Mouse (Mus musculus) midbrain, embryonic 16.5 days (tissue): ENCODE measurements around the gene Ripply2. TPM values are rescaled to one million over a fixed set of nuclear protein-coding genes. Genes with fewer than 3 reads are reported as not detected.

Experiments used
- ATAC-seq: fragments of 200-750 bp; cut with Nextera tagmentation; 2 replicates; pipeline ENCODE4 v1.8.0; 2017; ENCODE audit warnings: moderate TSS enrichment
- H3K27ac ChIP-seq: fragments of 300-500 bp; sonication (generic); 2 replicates; pipeline ENCODE4 v1.5.1; 2014; ENCODE audit warnings: mild to moderate bottlenecking, low read length, mixed read lengths
- H3K27me3 ChIP-seq: fragments of 300-500 bp; sonication (generic); 2 replicates; pipeline ENCODE4 v1.6.1; 2014; ENCODE audit warnings: low read depth, low read length, mixed read lengths; ENCODE audit not compliant: control insufficient read depth, insufficient read depth
- H3K36me3 ChIP-seq: fragments of 300-500 bp; sonication (generic); 2 replicates; pipeline ENCODE4 v1.6.1; 2014; ENCODE audit warnings: mild to moderate bottlenecking, low read length, moderate library complexity, mixed read lengths; ENCODE audit not compliant: control insufficient read depth, insufficient read depth
- H3K4me1 ChIP-seq: fragments of 300-500 bp; sonication (generic); 2 replicates; pipeline ENCODE4 v1.6.1; 2014; ENCODE audit warnings: mild to moderate bottlenecking, low read length, mixed read lengths; ENCODE audit not compliant: control insufficient read depth, insufficient read depth
- H3K4me2 ChIP-seq: fragments of 300-500 bp; sonication (generic); 2 replicates; pipeline ENCODE4 v1.6.1; 2014; ENCODE audit warnings: mild to moderate bottlenecking, low read length, mixed read lengths
- H3K4me3 ChIP-seq: fragments of 300-500 bp; sonication (generic); 2 replicates; pipeline ENCODE4 v1.5.1; 2014; ENCODE audit warnings: low read depth, mild to moderate bottlenecking, low read length, moderate library complexity, mixed read lengths
- H3K9ac ChIP-seq: fragments of 300-500 bp; sonication (generic); 2 replicates; pipeline ENCODE4 v1.6.1; 2014; ENCODE audit warnings: low read depth, low read length, mixed read lengths
- H3K9me3 ChIP-seq: fragments of 300-500 bp; sonication (generic); replicated peaks from 2 replicates; pipeline ENCODE4 v1.6.1; 2014; ENCODE audit warnings: mild to moderate bottlenecking, low read length, mixed read lengths; ENCODE audit not compliant: control insufficient read depth, poor library complexity, severe bottlenecking
- WGBS: fragments of 180-500 bp; shearing (Covaris S2); extraction: QIAGEN DNeasy Blood & Tissue Kit; methylation state at CpG from one replicate; pipeline ENCODE4 v1.1.7; 2014; 5-methylcytosine and 5-hydroxymethylcytosine counted together
- polyA plus RNA-seq: library from polyadenylated mRNA; unstranded; fragments of >200 nt; fragmentation: Nextera tagmentation; extraction: Ambion mirVana; gene quantifications from 2 replicates; pipeline ENCODE4 v1.2.1, GENCODE M21; 2015

Ripply2 gene
- polyA plus RNA-seq, 1 experiment from 2014 or later: 9.4 TPM

DNA sequence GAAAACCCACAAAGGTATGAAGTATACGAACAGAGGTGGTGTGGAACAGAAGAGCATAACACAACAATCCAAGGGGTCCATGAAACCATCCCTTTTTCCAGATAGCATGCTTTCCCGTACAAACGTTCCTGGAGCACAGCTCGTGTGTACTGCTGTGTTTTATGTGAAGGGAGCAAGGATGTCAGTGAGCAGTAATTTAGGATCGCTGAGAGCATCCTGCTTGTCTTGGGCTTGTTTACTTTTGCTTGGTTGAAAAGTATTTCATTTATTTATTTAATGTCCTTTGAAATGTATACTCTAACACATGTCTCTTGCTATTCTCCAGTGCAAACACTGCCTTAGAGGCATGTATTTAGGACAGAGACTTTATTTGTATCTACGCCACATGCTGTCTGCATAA is 30.2 kb upstream of the Ripply2 start:
- WGBS: 86% methylated on average over 6 of the region's 6 CpGs
- Histone ChIP-seq H3K4me1 (peaks cover 3% of the 10 kb centered on the region; the same call in 1 of the 2 replicates), H3K4me2 (no peak overlapping the region), H3K36me3 (no peaks in the 10 kb centered on the region), H3K27me3 (no peaks in the 10 kb centered on the region), H3K9ac (no peak overlapping the region), H3K4me3 (no peak overlapping the region), H3K9me3 (no peaks in the 10 kb centered on the region), H3K27ac (no peak overlapping the region)
- ATAC-seq: no peak

DNA sequence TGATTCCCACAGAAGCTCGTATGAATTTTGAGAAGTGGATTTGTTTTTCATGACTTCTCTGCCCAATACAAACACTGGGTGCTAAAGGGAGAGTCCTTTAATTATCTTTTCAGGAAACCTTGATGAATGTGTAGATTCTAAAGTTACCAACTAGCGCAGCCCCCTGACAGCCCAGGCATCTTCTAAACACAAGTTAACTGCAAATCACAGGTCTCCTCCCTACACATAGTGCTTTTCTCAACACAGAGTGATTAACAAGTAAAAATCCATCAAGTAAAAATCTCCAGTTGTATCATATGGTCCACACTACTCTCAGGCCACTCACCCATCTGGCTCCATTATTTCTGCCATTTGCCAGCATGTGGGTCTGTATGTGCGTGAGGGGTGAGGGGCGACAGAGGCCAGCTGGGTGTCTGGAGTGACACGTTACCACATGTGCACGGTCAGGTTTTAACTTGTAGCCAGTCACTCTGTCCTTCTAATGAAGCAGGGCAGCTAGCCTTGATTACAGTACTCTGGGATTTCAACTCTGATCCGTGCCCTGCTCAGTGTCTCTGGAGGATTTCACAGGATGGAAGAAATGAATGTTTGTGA is 28.5 kb upstream of the Ripply2 start:
- no peaks in the 10 kb centered on the region for H3K9me3 ChIP-seq
- WGBS: 69% methylated on average over 7 of the region's 7 CpGs
- no peak overlapping the region for H3K27ac ChIP-seq
- no peak overlapping the region for H3K4me2 ChIP-seq
- H3K27me3 ChIP-seq: no peaks in the 10 kb centered on the region
- no peaks in the 10 kb centered on the region for H3K4me1 ChIP-seq
- no peak overlapping the region for H3K9ac ChIP-seq
- H3K36me3 ChIP-seq: no peaks in the 10 kb centered on the region
- no peak for ATAC-seq
- no peak overlapping the region for H3K4me3 ChIP-seq

DNA sequence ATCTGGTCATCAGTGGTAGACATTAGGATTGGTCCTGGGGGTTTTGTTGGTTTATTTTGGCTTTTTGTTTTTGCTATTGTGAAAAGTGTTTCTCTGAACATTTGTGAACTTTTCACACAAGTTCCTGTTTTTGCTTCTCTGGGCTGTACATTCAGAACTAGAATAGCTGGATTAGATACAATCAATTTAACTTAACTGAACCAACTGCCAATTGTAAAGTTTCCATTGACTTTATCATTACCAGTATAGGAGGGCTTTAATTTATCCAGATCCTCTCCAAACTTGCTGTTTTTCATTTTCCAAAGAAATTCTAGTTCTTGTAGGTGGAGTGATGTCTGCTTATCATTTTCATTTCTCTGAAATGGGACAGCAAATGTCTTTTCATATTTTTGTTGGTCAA is 25.5 kb upstream of the Ripply2 start:
- Histone ChIP-seq H3K9me3 (no peaks in the 10 kb centered on the region), H3K4me1 (no peaks in the 10 kb centered on the region), H3K27me3 (no peaks in the 10 kb centered on the region), H3K9ac (no peak overlapping the region), H3K36me3 (no peaks in the 10 kb centered on the region), H3K4me3 (no peak overlapping the region), H3K4me2 (no peak overlapping the region), H3K27ac (no peak overlapping the region)
- ATAC-seq: no peak

DNA sequence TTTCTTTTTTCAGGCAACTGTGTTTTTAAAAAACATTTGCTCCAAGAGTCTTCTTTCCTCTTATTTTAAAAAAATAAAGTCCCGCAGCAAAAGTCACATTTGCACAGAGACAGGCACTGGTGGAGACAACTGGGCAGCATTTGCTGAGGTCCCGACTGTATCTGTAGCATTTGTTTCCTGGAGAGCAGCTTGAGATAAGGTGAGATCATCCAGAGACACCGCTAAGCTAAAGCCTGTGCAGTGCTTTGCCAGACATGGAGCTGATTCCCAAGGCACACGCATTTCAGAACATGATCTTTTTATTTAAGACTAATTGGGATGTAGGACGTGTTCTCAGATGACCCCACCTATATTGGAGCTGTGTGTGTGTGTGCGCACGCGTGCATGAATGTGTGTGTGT is 23.6 kb upstream of the Ripply2 start:
- Histone ChIP-seq H3K27ac (no peak overlapping the region), H3K9me3 (no peaks in the 10 kb centered on the region)
- 85% methylated on average over 8 of the region's 8 CpGs for WGBS

DNA sequence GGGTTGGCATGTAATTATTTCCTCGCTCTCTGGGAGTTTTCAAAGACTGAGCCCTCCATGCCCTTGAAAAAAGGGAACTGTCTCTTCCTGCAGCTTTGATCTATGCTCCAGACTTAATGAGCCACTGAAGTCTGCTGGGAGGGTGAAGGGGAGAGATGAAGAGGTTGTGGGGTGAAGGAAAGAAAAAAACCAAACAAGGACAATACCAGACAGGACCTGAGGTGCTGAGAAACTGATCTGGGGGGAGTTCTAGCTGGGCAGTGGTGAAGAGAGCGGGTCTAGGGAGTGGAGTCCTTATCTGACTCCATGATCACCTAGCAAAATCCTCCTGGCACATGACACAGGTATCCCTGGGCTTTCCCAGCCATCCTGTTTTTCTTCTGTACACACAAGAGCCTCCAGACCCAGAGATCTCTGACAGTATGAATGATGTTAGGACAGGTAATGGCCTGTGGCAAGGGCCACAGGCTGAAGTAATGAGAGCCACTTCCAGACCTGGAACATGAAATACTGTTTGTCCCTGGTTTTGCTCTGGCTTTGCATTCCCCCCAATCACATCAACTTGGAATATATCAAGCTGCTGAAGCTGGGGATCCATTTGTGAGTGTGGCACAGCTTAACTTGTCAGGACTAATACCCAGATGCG is 18.2 kb upstream of the Ripply2 start:
- no peaks in the 10 kb centered on the region for H3K4me1 ChIP-seq
- H3K27ac ChIP-seq: no peak overlapping the region
- no peak overlapping the region for H3K4me3 ChIP-seq
- no peak overlapping the region for H3K9ac ChIP-seq
- no peak overlapping the region for H3K4me2 ChIP-seq
- 61% methylated on average over 3 of the region's 3 CpGs for WGBS
- peak; percentile 39; the same call in 1 of the 2 replicates for ATAC-seq
- no peaks in the 10 kb centered on the region for H3K9me3 ChIP-seq
- no peaks in the 10 kb centered on the region for H3K27me3 ChIP-seq
- no peaks in the 10 kb centered on the region for H3K36me3 ChIP-seq

More for the DNA sequence above, 23.6 kb upstream of the Ripply2 start:
- no peaks in the 10 kb centered on the region for H3K27me3 ChIP-seq
- no peak overlapping the region for H3K9ac ChIP-seq
- H3K36me3 ChIP-seq: no peaks in the 10 kb centered on the region
- H3K4me3 ChIP-seq: no peak overlapping the region
- H3K4me2 ChIP-seq: no peak overlapping the region
- no peaks in the 10 kb centered on the region for H3K4me1 ChIP-seq
- ATAC-seq: no peak

DNA sequence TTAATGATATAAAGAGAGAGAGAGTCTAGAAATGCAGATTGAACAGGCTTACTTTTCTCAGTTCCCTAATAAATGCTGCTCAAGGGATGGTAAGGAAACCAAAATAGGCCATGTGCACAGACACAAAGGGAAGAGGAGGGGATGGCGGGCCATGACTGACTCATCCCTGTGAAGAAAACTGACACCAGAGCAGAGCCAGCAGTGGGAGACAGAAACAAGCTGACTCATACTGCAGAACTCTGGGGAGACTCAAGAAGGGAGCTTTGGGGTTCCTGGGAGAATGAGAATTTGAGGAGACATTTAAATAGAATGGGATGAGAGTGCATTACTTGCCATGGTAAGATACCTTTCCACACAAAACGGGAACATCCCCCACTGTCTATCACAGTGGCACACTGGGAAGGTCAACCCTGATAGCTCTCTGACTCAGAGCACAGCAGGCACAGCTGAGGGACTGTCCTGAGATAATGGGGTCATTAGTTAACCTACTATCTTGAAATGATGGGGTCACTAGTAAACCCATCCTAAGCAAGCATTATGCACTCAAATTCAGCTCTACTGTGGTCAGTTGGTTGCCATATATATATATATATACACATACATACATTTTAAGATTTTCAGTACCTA is 15.3 kb upstream of the Ripply2 start:
- Histone ChIP-seq H3K27ac (no peak overlapping the region), H3K4me1 (no peaks in the 10 kb centered on the region), H3K9ac (no peak overlapping the region), H3K4me3 (no peak overlapping the region), H3K36me3 (no peaks in the 10 kb centered on the region), H3K27me3 (no peaks in the 10 kb centered on the region), H3K9me3 (no peaks in the 10 kb centered on the region), H3K4me2 (no peak overlapping the region)
- ATAC-seq: no peak
- WGBS: 76% methylated on average over 2 of the region's 2 CpGs

DNA sequence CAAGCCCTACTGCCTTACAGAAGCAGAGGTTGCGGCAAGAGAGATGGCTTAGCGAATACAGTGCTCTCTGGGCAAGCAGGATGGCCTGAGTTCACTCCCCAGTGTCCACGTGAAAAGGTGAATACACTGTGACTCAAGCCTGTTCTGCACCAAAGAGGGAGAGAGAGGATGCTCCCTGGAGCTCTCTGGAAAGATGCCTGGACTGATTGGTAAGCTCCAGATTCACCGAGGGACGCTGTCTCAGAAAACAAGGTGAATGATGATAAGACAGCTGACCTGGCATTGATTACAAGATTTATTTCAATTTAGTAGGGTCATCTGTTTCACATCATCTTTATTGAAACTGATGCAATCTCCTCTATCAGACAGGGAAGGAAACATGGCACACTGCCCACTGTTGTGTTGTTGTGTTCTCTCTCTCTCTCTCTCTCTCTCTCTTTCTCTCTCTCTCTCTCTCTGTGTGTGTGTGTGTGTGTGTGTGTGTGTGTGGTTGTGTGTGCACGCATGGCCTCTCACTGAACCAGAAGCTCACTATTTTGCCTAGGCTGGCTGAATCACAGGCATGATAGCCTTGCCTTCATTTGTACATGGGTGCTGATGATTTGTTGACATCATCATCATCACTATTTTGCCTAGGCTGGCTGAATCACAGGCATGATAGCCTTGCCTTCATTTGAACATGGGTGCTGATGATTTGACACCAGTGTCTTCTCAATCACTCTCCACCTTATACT is 10.5 kb upstream of the Ripply2 start:
- no peak overlapping the region for H3K4me3 ChIP-seq
- H3K4me1 ChIP-seq: no peaks in the 10 kb centered on the region
- H3K9me3 ChIP-seq: no peaks in the 10 kb centered on the region
- 77% methylated on average over 6 of the region's 6 CpGs for whole genome bisulfite sequencing
- H3K9ac ChIP-seq: no peak overlapping the region
- no peak overlapping the region for H3K4me2 ChIP-seq
- H3K27ac ChIP-seq: no peak overlapping the region
- no peak for ATAC-seq
- no peaks in the 10 kb centered on the region for H3K27me3 ChIP-seq
- H3K36me3 ChIP-seq: no peaks in the 10 kb centered on the region

DNA sequence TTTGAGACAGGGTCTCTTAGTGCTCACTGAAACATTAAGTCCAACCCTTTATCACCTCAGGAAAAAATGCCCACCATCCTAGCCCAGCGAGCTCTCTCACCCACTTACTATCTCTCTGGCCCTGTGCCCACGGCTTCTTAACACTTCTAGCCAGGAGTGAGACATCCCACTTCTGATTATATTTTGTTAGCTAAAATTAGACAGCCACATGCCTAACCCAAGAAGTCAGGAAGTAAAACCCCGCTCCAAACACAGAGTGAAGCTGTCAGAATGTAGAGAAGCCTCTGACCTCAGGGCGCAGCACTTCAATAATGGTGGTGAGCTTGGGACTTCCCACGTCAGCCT is 9.9 kb upstream of the Ripply2 start:
- no peak overlapping the region for H3K9ac ChIP-seq
- no peak overlapping the region for H3K27ac ChIP-seq
- no peaks in the 10 kb centered on the region for H3K27me3 ChIP-seq
- no peak overlapping the region for H3K4me3 ChIP-seq
- no peak overlapping the region for H3K4me2 ChIP-seq
- WGBS: 71% methylated on average over 5 of the region's 5 CpGs
- no peaks in the 10 kb centered on the region for H3K4me1 ChIP-seq
- H3K9me3 ChIP-seq: no peaks in the 10 kb centered on the region
- no peak for ATAC-seq
- H3K36me3 ChIP-seq: no peaks in the 10 kb centered on the region

DNA sequence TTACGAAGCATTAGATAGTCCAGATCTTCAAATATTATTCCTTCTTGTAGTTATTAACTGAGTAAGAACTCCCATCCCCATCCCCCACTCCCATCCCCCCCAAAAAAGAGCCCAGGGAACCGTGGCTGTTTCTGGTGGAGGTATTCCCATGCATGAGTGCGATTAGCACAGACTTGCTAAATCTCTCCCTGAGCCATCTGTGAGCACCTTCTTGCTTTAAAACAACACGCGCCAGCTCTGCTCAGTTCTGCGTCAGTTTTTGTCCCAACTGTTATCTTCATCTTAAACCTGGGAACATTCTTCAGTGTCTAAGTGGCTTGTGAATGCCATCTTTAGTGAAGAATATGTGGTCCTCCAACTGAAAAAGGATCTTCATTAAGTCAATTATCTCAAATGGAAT is 6.8 kb upstream of the Ripply2 start:
- Histone ChIP-seq H3K9ac (no peak overlapping the region), H3K27ac (no peak overlapping the region), H3K4me2 (no peak overlapping the region), H3K4me1 (no peaks in the 10 kb centered on the region), H3K9me3 (no peaks in the 10 kb centered on the region), H3K36me3 (no peaks in the 10 kb centered on the region), H3K27me3 (no peaks in the 10 kb centered on the region), H3K4me3 (no peak overlapping the region)
- ATAC-seq: no peak
- WGBS: 79% methylated on average over 6 of the region's 6 CpGs
